Mouse (Mus musculus) midbrain, embryonic 10.5 days (tissue): Measurements from ENCODE around the gene H13. TPM values are rescaled to one million over a fixed set of nuclear protein-coding genes. Genes with fewer than 3 reads are reported as not detected.

Experiments used
- DNase-seq: peaks from one replicate; pipeline ENCODE4 v3.0.0-alpha.2; 2017; ENCODE audit warnings: low spot score
- H3K27ac ChIP-seq: fragments of 300-500 bp; sonication (generic); replicated peaks from 2 replicates; pipeline ENCODE4 v1.5.1; 2016; ENCODE audit warnings: mild to moderate bottlenecking
- H3K27me3 ChIP-seq: fragments of 300-500 bp; sonication (generic); 2 replicates; pipeline ENCODE4 v1.6.1; 2016; ENCODE audit warnings: low read depth, mild to moderate bottlenecking; ENCODE audit not compliant: poor library complexity, severe bottlenecking
- H3K36me3 ChIP-seq: fragments of 300-500 bp; sonication (generic); 2 replicates; pipeline ENCODE4 v1.6.1; 2016; ENCODE audit warnings: mild to moderate bottlenecking, moderate library complexity
- H3K4me1 ChIP-seq: fragments of 300-500 bp; sonication (generic); 2 replicates; pipeline ENCODE4 v1.6.1; 2016
- H3K4me3 ChIP-seq: fragments of 300-500 bp; sonication (generic); 2 replicates; pipeline ENCODE4 v1.5.1; 2016; ENCODE audit warnings: mild to moderate bottlenecking, moderate library complexity
- H3K9me3 ChIP-seq: fragments of 300-500 bp; sonication (generic); replicated peaks from 2 replicates; pipeline ENCODE4 v1.6.1; 2016; ENCODE audit warnings: mild to moderate bottlenecking
- WGBS: fragments of 180-500 bp; shearing (Covaris S2); methylation state at CpG from one replicate; pipeline ENCODE4 v1.1.7; 2016; 5-methylcytosine and 5-hydroxymethylcytosine counted together
- polyA plus RNA-seq: library from polyadenylated mRNA; unstranded; fragments of >200 nt; fragmentation: Nextera tagmentation; extraction: Ambion mirVana; gene quantifications from 2 replicates; pipeline ENCODE4 v1.2.1, GENCODE M21; 2016

The H13 gene
- polyA plus RNA-seq, 1 experiment from 2014 or later, result 99.2 TPM

DNA sequence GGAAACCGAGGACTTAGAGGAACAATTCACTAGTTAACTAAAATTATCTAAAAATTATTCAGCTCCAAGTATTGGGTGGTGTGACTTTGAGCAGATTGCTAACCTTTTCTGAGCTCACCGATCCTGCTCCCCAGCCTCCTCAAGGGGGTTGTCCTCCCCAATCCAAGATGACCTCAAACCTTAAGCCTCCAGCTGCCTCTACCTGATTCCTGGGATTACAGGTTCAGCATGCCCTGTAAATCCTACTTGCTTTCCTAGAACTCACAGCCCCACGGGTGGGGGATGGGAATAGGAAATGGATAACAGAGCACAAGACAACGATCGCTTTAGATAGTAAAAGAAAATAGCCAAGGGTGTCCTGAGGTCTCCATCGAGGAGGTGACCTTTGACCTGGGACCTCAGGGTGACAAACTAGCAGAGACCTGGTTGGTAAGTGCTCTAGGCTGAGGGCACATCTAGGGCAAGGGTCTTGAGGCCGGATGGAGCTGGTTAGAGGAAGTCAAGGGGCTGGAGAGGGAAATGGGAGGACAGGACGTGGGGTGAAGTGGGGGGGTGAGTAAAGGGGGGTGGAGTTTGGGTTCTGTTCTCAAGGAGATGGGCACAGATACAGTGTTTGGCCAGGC is 59.9 kb downstream of the H13 start:
- Histone ChIP-seq H3K9me3 (no peaks in the 10 kb centered on the region), H3K27me3 (peaks cover 15% of the 10 kb centered on the region), H3K4me1 (peaks cover 72% of the 10 kb centered on the region), H3K36me3 (no peaks in the 10 kb centered on the region), H3K4me3 (no peak overlapping the region), H3K27ac (peak overlapping the region; percentile 75)
- no peak for DNase-seq
- WGBS, result 62% methylated on average over 8 of the region's 8 CpGs

- peak overlapping the region; percentile 75 for H3K27ac ChIP-seq
- H3K36me3 ChIP-seq, result no peaks in the 10 kb centered on the region
- H3K4me1 ChIP-seq, result peaks cover 72% of the 10 kb centered on the region
- H3K27me3 ChIP-seq, result peaks cover 12% of the 10 kb centered on the region
- no peak overlapping the region for H3K4me3 ChIP-seq
- no peaks in the 10 kb centered on the region for H3K9me3 ChIP-seq
- 67% methylated on average over 7 of the region's 7 CpGs for WGBS
- peak; percentile 57 for DNase-seq
Measured at GRCm38 (mm10) chr2:152729636-152730020, 60.4 kb downstream of the H13 start.

- H3K27ac ChIP-seq, result 0 out of 2 replicates have a peak overlapping the region, but pooled peaks have one; percentile 23
- H3K36me3 ChIP-seq, result 0 out of 2 replicates have a peak, but pooled peaks cover 4% of the 10 kb centered on the region
- peaks cover 12% of the 10 kb centered on the region; the same call in 1 of the 2 replicates for H3K27me3 ChIP-seq
- DNase-seq, result no peak
- WGBS, result 88% methylated on average over 2 of the region's 2 CpGs
- peaks cover 85% of the 10 kb centered on the region for H3K4me1 ChIP-seq
- no peak overlapping the region for H3K4me3 ChIP-seq
- no peaks in the 10 kb centered on the region for H3K9me3 ChIP-seq
Measured at GRCm38 (mm10) chr2:152733201-152733600, 63.9 kb downstream of the H13 start.

DNA sequence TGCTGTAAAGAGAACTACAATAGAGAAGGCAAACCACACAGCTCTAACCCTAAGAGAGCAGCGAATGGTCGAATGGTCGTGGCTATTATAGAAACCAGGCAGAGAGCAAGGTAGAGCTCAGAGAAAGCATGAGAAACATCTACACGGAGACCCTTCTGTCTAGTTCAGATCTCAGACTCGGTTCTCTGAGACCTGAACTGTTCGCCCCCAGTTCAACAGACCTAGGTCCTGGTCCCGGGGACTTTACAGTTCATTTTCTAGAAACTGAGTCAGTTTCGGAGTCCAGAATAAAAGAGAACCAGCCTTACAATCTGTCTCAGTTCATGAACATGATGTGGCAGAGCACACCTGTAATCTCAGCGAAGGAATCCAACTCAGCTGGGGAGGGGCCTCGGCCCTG is 65.2 kb downstream of the H13 start:
- Histone ChIP-seq H3K4me1 (peaks cover 90% of the 10 kb centered on the region), H3K4me3 (peak overlapping the region; percentile 64), H3K27ac (peak overlapping the region; percentile 90), H3K36me3 (0 out of 2 replicates have a peak, but pooled peaks cover 4% of the 10 kb centered on the region), H3K9me3 (no peaks in the 10 kb centered on the region), H3K27me3 (peaks cover 12% of the 10 kb centered on the region; the same call in 1 of the 2 replicates)
- 16% methylated on average over 10 of the region's 10 CpGs for WGBS
- DNase-seq, result no peak

GRCm38 (mm10) chr2:152734984-152735383 is 65.7 kb downstream of the H13 start:
- peaks cover 90% of the 10 kb centered on the region for H3K4me1 ChIP-seq
- DNase-seq, result peak; percentile 97
- peak overlapping the region; percentile 90 for H3K27ac ChIP-seq
- 0 out of 2 replicates have a peak, but pooled peaks cover 4% of the 10 kb centered on the region for H3K36me3 ChIP-seq
- H3K4me3 ChIP-seq, result peak overlapping the region; percentile 64
- under 1% methylated on average over 28 of the region's 28 CpGs for WGBS
- H3K9me3 ChIP-seq, result no peaks in the 10 kb centered on the region
- H3K27me3 ChIP-seq, result peaks cover 12% of the 10 kb centered on the region; the same call in 1 of the 2 replicates

GRCm38 (mm10) chr2:152736090-152736601 is 66.9 kb downstream of the H13 start, which contains the start of gene Id1:
Id1 (plus strand) TSS chr2:152736251.
- peak; percentile 92 for DNase-seq
- under 1% methylated on average over 28 of the region's 28 CpGs for WGBS
- peaks cover 92% of the 10 kb centered on the region for H3K4me1 ChIP-seq

GRCm38 (mm10) chr2:152736748-152737147 is 67.5 kb downstream of the H13 start:
- peaks cover 96% of the 10 kb centered on the region for H3K4me1 ChIP-seq

More at GRCm38 (mm10) chr2:152736090-152736601, 66.9 kb downstream of the H13 start, which contains the start of gene Id1:
- Histone ChIP-seq H3K27ac (peak within 1 kb of the TSS; percentile 90), H3K36me3 (0 out of 2 replicates have a peak, but pooled peaks cover 4% of the 10 kb centered on the region), H3K4me3 (peak within 1 kb of the TSS; percentile 64), H3K9me3 (no peaks in the 10 kb centered on the region), H3K27me3 (peaks cover 12% of the 10 kb centered on the region; the same call in 1 of the 2 replicates)

DNA sequence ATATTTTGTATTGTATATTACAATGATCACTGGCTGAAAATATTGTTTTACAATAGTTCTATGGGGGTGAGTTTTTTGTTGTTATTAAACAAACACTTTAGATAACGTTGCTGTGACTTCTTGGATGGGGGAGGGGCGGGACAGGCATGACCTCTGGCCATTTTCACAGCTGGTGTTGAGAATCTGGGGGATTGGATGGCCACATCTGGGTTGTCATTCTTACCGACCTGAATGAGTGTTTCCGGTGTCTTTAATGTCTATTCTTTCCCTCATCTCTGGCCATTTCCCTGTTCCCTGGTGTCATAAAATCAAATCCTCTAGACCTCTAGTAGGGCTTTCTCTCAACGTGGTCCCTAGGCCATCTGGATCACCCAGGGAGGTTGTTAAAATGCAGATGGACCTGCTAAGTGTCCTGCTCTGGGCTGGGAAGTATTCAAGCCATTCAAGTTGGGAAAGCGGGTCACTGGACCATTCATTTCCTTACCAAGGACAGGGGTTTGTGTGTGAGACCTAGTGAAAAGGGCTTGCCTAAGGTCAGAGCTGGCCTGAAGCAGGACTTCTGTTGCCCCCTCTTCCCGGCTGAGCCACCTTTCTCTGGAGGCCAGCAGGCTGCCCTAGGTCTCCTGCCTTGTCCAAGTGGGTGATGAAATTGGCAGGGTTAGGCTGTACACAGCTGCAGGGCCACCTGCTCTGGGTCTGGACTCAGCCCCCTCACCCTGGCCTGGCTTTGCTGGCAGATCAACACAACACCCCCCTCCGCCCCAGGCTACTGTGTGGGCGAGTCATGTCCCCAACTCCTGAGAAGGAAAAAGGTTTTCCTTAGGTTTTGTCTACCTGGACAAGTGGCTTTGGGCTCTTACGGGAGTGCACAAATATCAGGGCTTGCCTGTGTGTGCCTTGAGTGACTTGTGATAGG is 68.3 kb downstream of the H13 start:
- WGBS, result 12% methylated on average over 10 of the region's 10 CpGs
- H3K4me1 ChIP-seq, result peaks cover 96% of the 10 kb centered on the region
- 0 out of 2 replicates have a peak, but pooled peaks cover 4% of the 10 kb centered on the region for H3K36me3 ChIP-seq
- peak overlapping the region; percentile 64 for H3K4me3 ChIP-seq
- H3K27me3 ChIP-seq, result peaks cover 12% of the 10 kb centered on the region; the same call in 1 of the 2 replicates
- peak overlapping the region; percentile 90 for H3K27ac ChIP-seq
- no peaks in the 10 kb centered on the region for H3K9me3 ChIP-seq
- DNase-seq, result peak; percentile 46

More at GRCm38 (mm10) chr2:152736748-152737147, 67.5 kb downstream of the H13 start:
- Histone ChIP-seq H3K9me3 (no peaks in the 10 kb centered on the region), H3K27ac (peak overlapping the region; percentile 90), H3K4me3 (peak overlapping the region; percentile 64), H3K36me3 (0 out of 2 replicates have a peak, but pooled peaks cover 4% of the 10 kb centered on the region), H3K27me3 (peaks cover 12% of the 10 kb centered on the region; the same call in 1 of the 2 replicates)
- peak; percentile 54 for DNase-seq
- 0% methylated on average over 22 of the region's 22 CpGs for WGBS

DNA sequence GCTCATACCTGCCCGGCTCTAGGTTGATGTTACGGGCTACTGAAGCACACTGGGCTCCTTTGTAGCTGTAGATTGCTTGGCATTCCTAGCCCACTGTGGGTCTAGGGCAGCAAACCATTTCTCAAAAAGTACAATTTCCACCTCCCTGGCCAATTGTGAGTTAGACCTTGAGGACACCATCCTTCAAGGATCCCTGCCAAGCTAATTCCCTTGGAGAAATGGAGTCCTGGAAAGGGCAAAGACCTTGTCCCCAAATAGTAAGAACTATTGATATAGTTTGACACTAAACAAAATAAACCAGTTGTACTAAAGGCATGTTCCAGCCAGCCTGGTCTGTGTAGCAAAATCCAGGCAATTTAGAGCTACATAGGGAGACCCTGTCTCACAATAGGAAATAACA is 69.1 kb downstream of the H13 start:
- H3K4me3 ChIP-seq, result peak overlapping the region; percentile 64
- H3K4me1 ChIP-seq, result peaks cover 90% of the 10 kb centered on the region
- H3K27me3 ChIP-seq, result peaks cover 12% of the 10 kb centered on the region; the same call in 1 of the 2 replicates
- DNase-seq, result no peak
- WGBS, result 65% methylated on average over 2 of the region's 2 CpGs
- no peaks in the 10 kb centered on the region for H3K9me3 ChIP-seq
- 0 out of 2 replicates have a peak, but pooled peaks cover 4% of the 10 kb centered on the region for H3K36me3 ChIP-seq
- peak overlapping the region; percentile 90 for H3K27ac ChIP-seq

DNA sequence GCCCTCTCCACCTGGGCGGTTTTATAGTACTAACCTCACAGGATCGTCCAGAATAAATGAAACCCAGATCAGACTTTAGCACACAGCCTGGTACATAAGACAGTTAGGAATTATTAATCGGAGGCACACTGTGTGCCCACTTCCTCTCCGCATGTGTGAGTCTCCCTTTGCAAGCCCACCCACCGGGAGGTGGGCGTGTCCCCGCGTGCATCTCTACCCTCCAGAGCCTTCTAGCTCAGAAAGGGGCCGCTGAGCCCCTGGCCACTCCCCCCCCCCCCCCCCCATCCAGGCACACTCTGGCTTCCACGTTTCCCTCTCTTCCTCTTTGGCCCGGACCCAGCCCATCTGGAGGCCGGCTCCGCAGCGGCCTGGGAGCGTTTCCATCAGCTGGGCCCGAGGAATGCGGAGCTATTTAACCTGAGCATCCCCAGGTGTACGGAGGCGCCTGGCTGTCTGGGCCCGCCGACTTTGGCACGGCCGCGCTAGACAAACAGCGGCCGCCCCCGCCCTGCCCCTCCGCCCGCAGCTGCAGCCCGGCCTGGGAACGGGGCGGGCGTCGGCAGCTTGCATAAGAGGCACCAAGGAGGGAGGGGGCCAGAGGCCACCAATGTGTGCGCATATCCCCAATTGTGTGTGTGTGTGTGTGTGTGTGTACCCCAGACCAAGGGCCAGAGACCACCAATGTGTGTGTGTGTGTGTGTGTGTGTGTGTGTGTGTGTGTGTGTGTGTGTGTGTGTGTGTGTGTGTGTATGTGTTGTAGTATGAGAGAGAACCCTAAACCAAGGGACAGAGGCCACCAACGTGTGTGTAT is 70.0 kb downstream of the H13 start:
- H3K4me3 ChIP-seq, result peak overlapping the region; percentile 64
- H3K4me1 ChIP-seq, result peaks cover 82% of the 10 kb centered on the region
- under 1% methylated on average over 36 of the region's 36 CpGs for WGBS
- peaks cover 9% of the 10 kb centered on the region; the same call in 1 of the 2 replicates for H3K27me3 ChIP-seq
- no peaks in the 10 kb centered on the region for H3K9me3 ChIP-seq
- H3K27ac ChIP-seq, result peak overlapping the region; percentile 90
- DNase-seq, result peak; percentile 73
- H3K36me3 ChIP-seq, result 0 out of 2 replicates have a peak, but pooled peaks cover 4% of the 10 kb centered on the region

DNA sequence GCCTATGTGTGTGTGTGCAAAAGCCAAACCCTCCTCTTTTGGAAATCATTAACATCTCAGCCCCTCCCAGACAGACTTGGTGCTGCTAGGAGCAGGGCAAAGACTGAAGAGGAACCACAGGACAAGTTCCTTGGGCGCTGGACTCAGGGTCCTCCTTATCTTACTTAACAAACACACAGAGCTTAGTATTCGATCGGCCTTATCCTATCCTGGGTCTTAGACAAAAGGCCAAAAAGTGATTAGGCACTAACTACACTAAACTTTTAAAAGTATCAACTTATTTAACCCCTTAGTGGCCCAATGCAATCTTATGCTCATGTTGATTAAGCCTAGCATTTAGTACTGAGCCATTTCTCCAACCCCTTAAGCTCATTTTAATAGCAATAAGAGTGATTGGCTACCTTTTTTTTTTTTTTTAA is 70.6 kb downstream of the H13 start:
- Histone ChIP-seq H3K4me3 (peak overlapping the region; percentile 64), H3K27ac (peak overlapping the region; percentile 90)

More for the DNA sequence above, 70.6 kb downstream of the H13 start:
- Histone ChIP-seq H3K4me1 (peaks cover 75% of the 10 kb centered on the region), H3K27me3 (peaks cover 8% of the 10 kb centered on the region; the same call in 1 of the 2 replicates), H3K36me3 (0 out of 2 replicates have a peak, but pooled peaks cover 4% of the 10 kb centered on the region), H3K9me3 (no peaks in the 10 kb centered on the region)
- no peak for DNase-seq
- 13% methylated on average over 3 of the region's 3 CpGs for WGBS
